Mouse (Mus musculus) embryonic facial prominence, embryonic 13.5 days (tissue): ENCODE measurements around the gene Abhd10. TPM values are rescaled to one million over a fixed set of nuclear protein-coding genes. Genes with fewer than 3 reads are reported as not detected.

Source experiments
- ATAC-seq: fragments of 200-750 bp; cut with Nextera tagmentation; 2 replicates; pipeline ENCODE4 v1.8.0; 2017; ENCODE audit warnings: low read depth; ENCODE audit not compliant: insufficient number of reproducible peaks, insufficient read depth, low FRiP score, low TSS enrichment
- H3K27ac ChIP-seq: fragments of 300-500 bp; sonication (generic); 2 replicates; pipeline ENCODE4 v1.5.1; 2015; ENCODE audit warnings: moderate library complexity, mild to moderate bottlenecking, inconsistent platforms
- H3K27me3 ChIP-seq: fragments of 300-500 bp; sonication (generic); 2 replicates; pipeline ENCODE4 v1.6.1; 2015; ENCODE audit warnings: mild to moderate bottlenecking, inconsistent platforms
- H3K36me3 ChIP-seq: fragments of 300-500 bp; sonication (generic); 2 replicates; pipeline ENCODE4 v1.6.1; 2015; ENCODE audit warnings: mild to moderate bottlenecking, inconsistent platforms
- H3K4me1 ChIP-seq: fragments of 300-500 bp; sonication (generic); 2 replicates; pipeline ENCODE4 v1.6.1; 2015; ENCODE audit warnings: inconsistent platforms
- H3K4me2 ChIP-seq: fragments of 300-500 bp; sonication (generic); 2 replicates; pipeline ENCODE4 v1.6.1; 2015; ENCODE audit warnings: moderate library complexity, mild to moderate bottlenecking, inconsistent platforms
- H3K4me3 ChIP-seq: fragments of 300-500 bp; sonication (generic); 2 replicates; pipeline ENCODE4 v1.5.1; 2015; ENCODE audit warnings: mild to moderate bottlenecking, inconsistent platforms
- H3K9ac ChIP-seq: fragments of 300-500 bp; sonication (generic); 2 replicates; pipeline ENCODE4 v1.6.1; 2015; ENCODE audit warnings: mild to moderate bottlenecking, inconsistent platforms
- H3K9me3 ChIP-seq: fragments of 300-500 bp; sonication (generic); 2 replicates; pipeline ENCODE4 v1.6.1; 2016; ENCODE audit warnings: inconsistent platforms
- WGBS: fragments of 180-500 bp; shearing (Covaris S2); methylation state at CpG from one replicate; pipeline ENCODE4 v1.1.7; 2015; ENCODE audit warnings: mixed read lengths; 5-methylcytosine and 5-hydroxymethylcytosine counted together
- polyA plus RNA-seq: library from polyadenylated mRNA; unstranded; fragments of >200 nt; fragmentation: Nextera tagmentation; extraction: Ambion mirVana; gene quantifications from 2 replicates; pipeline ENCODE4 v1.2.1, GENCODE M21; 2015

Gene Abhd10
- 39.0 and 40.4 TPM in 2 replicates for polyA plus RNA-seq

- Histone ChIP-seq H3K9me3 (no peaks in the 10 kb centered on the region), H3K4me3 (peak within 1 kb of the TSS; percentile 81), H3K4me1 (peaks cover 13% of the 10 kb centered on the region), H3K9ac (peak within 1 kb of the TSS; percentile 94), H3K4me2 (peak within 1 kb of the TSS; percentile 61), H3K36me3 (peaks cover 15% of the 10 kb centered on the region), H3K27ac (peak within 1 kb of the TSS; percentile 93), H3K27me3 (no peaks in the 10 kb centered on the region)
- ATAC-seq: peak; percentile 98
- WGBS: under 1% methylated on average over 49 of the region's 51 CpGs
These were observed at the start of gene Abhd10 for GRCm38 (mm10) chr16:45742615-45743476. Abhd10 (minus strand) TSS chr16:45742955.

GRCm38 (mm10) chr16:45791286-45791685, 48.5 kb upstream of the Abhd10 start:
- H3K4me2 ChIP-seq: no peak overlapping the region
- no peaks in the 10 kb centered on the region for H3K9me3 ChIP-seq
- no peak overlapping the region for H3K4me3 ChIP-seq
- no peaks in the 10 kb centered on the region for H3K27me3 ChIP-seq
- 53% methylated on average over 5 of the region's 5 CpGs for WGBS
- ATAC-seq: no peak
- H3K4me1 ChIP-seq: no peaks in the 10 kb centered on the region; the same call in 1 of the 2 replicates
- H3K27ac ChIP-seq: no peak overlapping the region
- H3K9ac ChIP-seq: no peak overlapping the region
- H3K36me3 ChIP-seq: peaks cover 38% of the 10 kb centered on the region

- Histone ChIP-seq H3K9ac (no peak overlapping the region), H3K4me1 (no peaks in the 10 kb centered on the region), H3K9me3 (no peaks in the 10 kb centered on the region), H3K4me3 (no peak overlapping the region), H3K4me2 (no peak overlapping the region), H3K27me3 (no peaks in the 10 kb centered on the region), H3K36me3 (peaks cover 49% of the 10 kb centered on the region), H3K27ac (no peak overlapping the region)
- 95% methylated on average over 2 of the region's 2 CpGs for WGBS
- no peak for ATAC-seq
These were observed 46.6 kb upstream of the Abhd10 start for GRCm38 (mm10) chr16:45789311-45789710.

GRCm38 (mm10) chr16:45787650-45788049, 44.9 kb upstream of the Abhd10 start:
- H3K4me2 ChIP-seq: no peak overlapping the region
- no peak overlapping the region for H3K27ac ChIP-seq
- H3K4me1 ChIP-seq: no peaks in the 10 kb centered on the region
- H3K27me3 ChIP-seq: no peaks in the 10 kb centered on the region
- no peak for ATAC-seq
- WGBS: 92% methylated on average over 6 of the region's 6 CpGs
- H3K36me3 ChIP-seq: peaks cover 44% of the 10 kb centered on the region
- no peak overlapping the region for H3K9ac ChIP-seq
- no peak overlapping the region for H3K4me3 ChIP-seq
- no peaks in the 10 kb centered on the region for H3K9me3 ChIP-seq

- no peak overlapping the region for H3K4me3 ChIP-seq
- no peaks in the 10 kb centered on the region for H3K27me3 ChIP-seq
- H3K27ac ChIP-seq: no peak overlapping the region
- H3K4me1 ChIP-seq: no peaks in the 10 kb centered on the region
- H3K4me2 ChIP-seq: no peak overlapping the region
- 40% methylated on average over 8 of the region's 8 CpGs for WGBS
- H3K36me3 ChIP-seq: peaks cover 43% of the 10 kb centered on the region
- no peaks in the 10 kb centered on the region for H3K9me3 ChIP-seq
- ATAC-seq: no peak
- no peak overlapping the region for H3K9ac ChIP-seq
These were observed 43.9 kb upstream of the Abhd10 start for GRCm38 (mm10) chr16:45786639-45787038.

GRCm38 (mm10) chr16:45780001-45780400, 37.2 kb upstream of the Abhd10 start:
- 67% methylated on average over 6 of the region's 6 CpGs for WGBS

GRCm38 (mm10) chr16:45774813-45775212, 32.1 kb upstream of the Abhd10 start:
- no peaks in the 10 kb centered on the region for H3K4me1 ChIP-seq
- no peak overlapping the region for H3K9ac ChIP-seq
- peaks cover 87% of the 10 kb centered on the region for H3K36me3 ChIP-seq
- no peaks in the 10 kb centered on the region for H3K27me3 ChIP-seq
- 87% methylated on average over 5 of the region's 5 CpGs for WGBS
- H3K4me2 ChIP-seq: no peak overlapping the region
- ATAC-seq: no peak
- H3K4me3 ChIP-seq: no peak overlapping the region
- no peaks in the 10 kb centered on the region for H3K9me3 ChIP-seq
- no peak overlapping the region for H3K27ac ChIP-seq

More at GRCm38 (mm10) chr16:45780001-45780400, 37.2 kb upstream of the Abhd10 start:
- H3K9ac ChIP-seq: no peak overlapping the region
- H3K4me2 ChIP-seq: no peak overlapping the region
- no peaks in the 10 kb centered on the region for H3K27me3 ChIP-seq
- no peak overlapping the region for H3K4me3 ChIP-seq
- no peaks in the 10 kb centered on the region for H3K4me1 ChIP-seq
- peaks cover 69% of the 10 kb centered on the region for H3K36me3 ChIP-seq
- no peak for ATAC-seq
- no peak overlapping the region for H3K27ac ChIP-seq
- no peaks in the 10 kb centered on the region for H3K9me3 ChIP-seq

- Histone ChIP-seq H3K36me3 (peaks cover 68% of the 10 kb centered on the region), H3K27ac (no peak overlapping the region), H3K4me3 (no peak overlapping the region), H3K9ac (no peak overlapping the region), H3K9me3 (no peaks in the 10 kb centered on the region), H3K27me3 (no peaks in the 10 kb centered on the region), H3K4me1 (no peaks in the 10 kb centered on the region), H3K4me2 (no peak overlapping the region)
- 97% methylated on average over 6 of the region's 6 CpGs for WGBS
- no peak for ATAC-seq
These were observed 28.2 kb upstream of the Abhd10 start for GRCm38 (mm10) chr16:45770914-45771313.

GRCm38 (mm10) chr16:45767853-45768640, 25.3 kb upstream of the Abhd10 start:
- 79% methylated on average over 10 of the region's 10 CpGs for WGBS
- Histone ChIP-seq H3K9ac (no peak overlapping the region), H3K27me3 (no peaks in the 10 kb centered on the region), H3K4me2 (no peak overlapping the region), H3K36me3 (peaks cover 46% of the 10 kb centered on the region), H3K4me1 (no peaks in the 10 kb centered on the region), H3K9me3 (no peaks in the 10 kb centered on the region), H3K27ac (no peak overlapping the region), H3K4me3 (no peak overlapping the region)
- no peak for ATAC-seq

- H3K9me3 ChIP-seq: no peaks in the 10 kb centered on the region
- no peak overlapping the region for H3K4me2 ChIP-seq
- H3K27ac ChIP-seq: no peak overlapping the region
- H3K4me3 ChIP-seq: no peak overlapping the region
- ATAC-seq: no peak
- peaks cover 49% of the 10 kb centered on the region for H3K36me3 ChIP-seq
- H3K9ac ChIP-seq: no peak overlapping the region
- no peaks in the 10 kb centered on the region for H3K4me1 ChIP-seq
- 58% methylated on average over 4 of the region's 4 CpGs for WGBS
- H3K27me3 ChIP-seq: no peaks in the 10 kb centered on the region
These were observed 24.7 kb upstream of the Abhd10 start for GRCm38 (mm10) chr16:45767434-45767833.

- Histone ChIP-seq H3K4me3 (no peak overlapping the region), H3K36me3 (peaks cover 40% of the 10 kb centered on the region), H3K27ac (no peak overlapping the region), H3K9ac (no peak overlapping the region), H3K4me1 (no peaks in the 10 kb centered on the region), H3K4me2 (no peak overlapping the region), H3K27me3 (no peaks in the 10 kb centered on the region), H3K9me3 (no peaks in the 10 kb centered on the region)
- ATAC-seq: no peak
- 73% methylated on average over 7 of the region's 7 CpGs for WGBS
These were observed 23.2 kb upstream of the Abhd10 start for GRCm38 (mm10) chr16:45765801-45766494.
